Mouse (Mus musculus) kidney, embryonic 15.5 days (tissue): ENCODE measurements around the gene Spred3. TPM values are rescaled to one million over a fixed set of nuclear protein-coding genes. Genes with fewer than 3 reads are reported as not detected.

Source experiments
- ATAC-seq: fragments of 200-750 bp; cut with Nextera tagmentation; replicated peaks from 2 replicates; pipeline ENCODE4 v1.8.0; 2017; ENCODE audit warnings: moderate TSS enrichment; ENCODE audit not compliant: low FRiP score
- H3K27ac ChIP-seq: fragments of 300-500 bp; sonication (generic); 2 replicates; pipeline ENCODE4 v1.5.1; 2015; ENCODE audit warnings: mild to moderate bottlenecking, inconsistent platforms
- H3K27me3 ChIP-seq: fragments of 300-500 bp; sonication (generic); 2 replicates; pipeline ENCODE4 v1.6.1; 2015; ENCODE audit warnings: inconsistent platforms
- H3K36me3 ChIP-seq: fragments of 300-500 bp; sonication (generic); 2 replicates; pipeline ENCODE4 v1.6.1; 2015; ENCODE audit warnings: inconsistent platforms
- H3K4me1 ChIP-seq: fragments of 300-500 bp; sonication (generic); 2 replicates; pipeline ENCODE4 v1.6.1; 2015; ENCODE audit warnings: inconsistent platforms
- H3K4me2 ChIP-seq: fragments of 300-500 bp; sonication (generic); 2 replicates; pipeline ENCODE4 v1.6.1; 2015; ENCODE audit warnings: moderate library complexity, mild to moderate bottlenecking, inconsistent platforms
- H3K4me3 ChIP-seq: fragments of 300-500 bp; sonication (generic); replicated peaks from 2 replicates; pipeline ENCODE4 v1.5.1; 2015; ENCODE audit warnings: mild to moderate bottlenecking, inconsistent platforms
- H3K9ac ChIP-seq: fragments of 300-500 bp; sonication (generic); 2 replicates; pipeline ENCODE4 v1.6.1; 2015; ENCODE audit warnings: mild to moderate bottlenecking, inconsistent platforms
- H3K9me3 ChIP-seq: fragments of 300-500 bp; sonication (generic); replicated peaks from 2 replicates; pipeline ENCODE4 v1.6.1; 2016; ENCODE audit warnings: inconsistent platforms
- WGBS: fragments of 180-500 bp; shearing (Covaris S2); methylation state at CpG from one replicate; pipeline ENCODE4 v1.1.7; 2015; ENCODE audit warnings: mixed read lengths; 5-methylcytosine and 5-hydroxymethylcytosine counted together
- polyA plus RNA-seq: library from polyadenylated mRNA; unstranded; fragments of >200 nt; fragmentation: Nextera tagmentation; extraction: Ambion mirVana; gene quantifications from 2 replicates; pipeline ENCODE4 v1.2.1, GENCODE M21; 2015

The Spred3 gene
- polyA plus RNA-seq, 1 experiment from 2014 or later, result 3.4 TPM

- Histone ChIP-seq H3K27ac (peak overlapping the region; percentile 41; the same call in 1 of the 2 replicates), H3K4me3 (peak overlapping the region; percentile 78)
- peak; percentile 20; the same call in 1 of the 2 replicates for ATAC-seq
Measured at GRCm38 (mm10) chr7:29180854-29181236, 10.6 kb upstream of the Spred3 start.

GRCm38 (mm10) chr7:29180077-29180853, 10.1 kb upstream of the Spred3 start, which contains the start of gene Psmd8:
Gene Psmd8, minus strand, starts transcription at chr7:29180701.
- no peaks in the 10 kb centered on the region for H3K9me3 ChIP-seq
- peak within 1 kb of the TSS; percentile 78 for H3K4me3 ChIP-seq
- H3K27ac ChIP-seq, result peak within 1 kb of the TSS; percentile 70
- peak within 1 kb of the TSS; percentile 80 for H3K4me2 ChIP-seq
- WGBS, result under 1% methylated on average over 62 of the region's 62 CpGs
- peaks cover 24% of the 10 kb centered on the region for H3K36me3 ChIP-seq
- H3K9ac ChIP-seq, result peak within 1 kb of the TSS; percentile 76
- no peaks in the 10 kb centered on the region for H3K27me3 ChIP-seq
- H3K4me1 ChIP-seq, result peaks cover 18% of the 10 kb centered on the region
- peak; percentile 97 for ATAC-seq

More at GRCm38 (mm10) chr7:29180854-29181236, 10.6 kb upstream of the Spred3 start:
- no peak overlapping the region for H3K9ac ChIP-seq
- 44% methylated on average over 5 of the region's 5 CpGs for WGBS
- H3K4me2 ChIP-seq, result peak overlapping the region; percentile 80
- no peaks in the 10 kb centered on the region for H3K9me3 ChIP-seq
- no peaks in the 10 kb centered on the region for H3K27me3 ChIP-seq
- peaks cover 18% of the 10 kb centered on the region for H3K4me1 ChIP-seq
- peaks cover 18% of the 10 kb centered on the region for H3K36me3 ChIP-seq

GRCm38 (mm10) chr7:29179323-29179722, 9.1 kb upstream of the Spred3 start:
- Histone ChIP-seq H3K9ac (peak overlapping the region; percentile 76), H3K4me2 (peak overlapping the region; percentile 80), H3K27me3 (peaks cover 7% of the 10 kb centered on the region), H3K4me1 (peaks cover 18% of the 10 kb centered on the region), H3K27ac (no peak overlapping the region), H3K4me3 (peak overlapping the region; percentile 78), H3K9me3 (no peaks in the 10 kb centered on the region), H3K36me3 (peaks cover 34% of the 10 kb centered on the region)
- no peak for ATAC-seq
- WGBS, result 38% methylated on average over 7 of the region's 7 CpGs

GRCm38 (mm10) chr7:29178106-29178505, 7.9 kb upstream of the Spred3 start:
- Histone ChIP-seq H3K4me2 (no peak overlapping the region), H3K9ac (no peak overlapping the region), H3K4me3 (no peak overlapping the region), H3K9me3 (no peaks in the 10 kb centered on the region), H3K4me1 (peaks cover 19% of the 10 kb centered on the region), H3K36me3 (peaks cover 46% of the 10 kb centered on the region), H3K27ac (no peak overlapping the region), H3K27me3 (peaks cover 16% of the 10 kb centered on the region)
- ATAC-seq, result no peak
- 96% methylated on average over 4 of the region's 4 CpGs for WGBS

GRCm38 (mm10) chr7:29172390-29173016, 2.3 kb upstream of the Spred3 start:
- WGBS, result 49% methylated on average over 32 of the region's 32 CpGs
- Histone ChIP-seq H3K27me3 (peaks cover 43% of the 10 kb centered on the region), H3K9me3 (no peaks in the 10 kb centered on the region), H3K27ac (no peak overlapping the region), H3K4me1 (peaks cover 51% of the 10 kb centered on the region), H3K4me2 (peak overlapping the region; percentile 92; the same call in 1 of the 2 replicates), H3K36me3 (peaks cover 48% of the 10 kb centered on the region), H3K4me3 (peak overlapping the region; percentile 76; the same call in 1 of the 2 replicates), H3K9ac (0 out of 2 replicates have a peak overlapping the region, but pooled peaks have one; percentile 49)
- no peak for ATAC-seq

GRCm38 (mm10) chr7:29171562-29172097, 1.4 kb upstream of the Spred3 start:
- ATAC-seq, result no peak
- H3K4me2 ChIP-seq, result peak overlapping the region; percentile 92
- H3K27me3 ChIP-seq, result peaks cover 43% of the 10 kb centered on the region

GRCm38 (mm10) chr7:29170755-29171561, 747 bp upstream of the Spred3 start:
- Histone ChIP-seq H3K9ac (peak overlapping the region; percentile 49), H3K27me3 (peaks cover 43% of the 10 kb centered on the region), H3K27ac (peak overlapping the region; percentile 93; the same call in 1 of the 2 replicates), H3K36me3 (peaks cover 35% of the 10 kb centered on the region), H3K4me1 (peaks cover 51% of the 10 kb centered on the region), H3K9me3 (no peaks in the 10 kb centered on the region), H3K4me2 (peak overlapping the region; percentile 92), H3K4me3 (peak overlapping the region; percentile 76)
- WGBS, result 1% methylated on average over 43 of the region's 43 CpGs
- peak; percentile 5 for ATAC-seq

More at GRCm38 (mm10) chr7:29171562-29172097, 1.4 kb upstream of the Spred3 start:
- no peaks in the 10 kb centered on the region for H3K9me3 ChIP-seq
- H3K4me1 ChIP-seq, result peaks cover 51% of the 10 kb centered on the region
- 6% methylated on average over 34 of the region's 34 CpGs for WGBS
- H3K4me3 ChIP-seq, result peak overlapping the region; percentile 76
- H3K36me3 ChIP-seq, result peaks cover 41% of the 10 kb centered on the region
- peak overlapping the region; percentile 49 for H3K9ac ChIP-seq
- no peak overlapping the region for H3K27ac ChIP-seq

GRCm38 (mm10) chr7:29169231-29170065, 763 bp downstream of the Spred3 start:
- Histone ChIP-seq H3K9me3 (no peaks in the 10 kb centered on the region), H3K36me3 (peaks cover 22% of the 10 kb centered on the region), H3K4me3 (peak overlapping the region; percentile 76), H3K4me2 (peak overlapping the region; percentile 92), H3K4me1 (peaks cover 51% of the 10 kb centered on the region), H3K9ac (peak overlapping the region; percentile 60), H3K27ac (peak overlapping the region; percentile 93), H3K27me3 (peaks cover 37% of the 10 kb centered on the region)
- ATAC-seq, result peak; percentile 91
- WGBS, result under 1% methylated on average over 30 of the region's 39 CpGs

- no peaks in the 10 kb centered on the region for H3K9me3 ChIP-seq
- H3K4me1 ChIP-seq, result peaks cover 51% of the 10 kb centered on the region
- 1% methylated on average over 14 of the region's 14 CpGs for WGBS
- H3K27me3 ChIP-seq, result peaks cover 34% of the 10 kb centered on the region
- peak overlapping the region; percentile 93 for H3K27ac ChIP-seq
- peak overlapping the region; percentile 92 for H3K4me2 ChIP-seq
- no peak for ATAC-seq
- peaks cover 16% of the 10 kb centered on the region for H3K36me3 ChIP-seq
- peak overlapping the region; percentile 76 for H3K4me3 ChIP-seq
- peak overlapping the region; percentile 60 for H3K9ac ChIP-seq
Measured at GRCm38 (mm10) chr7:29168791-29169230, 1.4 kb downstream of the Spred3 start.

- Histone ChIP-seq H3K4me2 (peak overlapping the region; percentile 92), H3K9ac (peak overlapping the region; percentile 60), H3K4me3 (peak overlapping the region; percentile 76), H3K4me1 (peaks cover 54% of the 10 kb centered on the region), H3K27ac (peak overlapping the region; percentile 93; the same call in 1 of the 2 replicates), H3K27me3 (peaks cover 28% of the 10 kb centered on the region), H3K9me3 (no peaks in the 10 kb centered on the region), H3K36me3 (peaks cover 10% of the 10 kb centered on the region)
- 6% methylated on average over 10 of the region's 10 CpGs for WGBS
- no peak for ATAC-seq
Measured at GRCm38 (mm10) chr7:29168121-29168695, 2.0 kb downstream of the Spred3 start.
